Mouse (Mus musculus): Measurements from ENCODE around the gene Tpcn2. TPM values are rescaled to one million over a fixed set of nuclear protein-coding genes. Genes with fewer than 3 reads are reported as not detected.

Tpcn2 gene
- polyA plus RNA-seq (2017; shearing (Covaris generic)): 1 to 10 TPM; 6.0 to 8.9 TPM

DNA sequence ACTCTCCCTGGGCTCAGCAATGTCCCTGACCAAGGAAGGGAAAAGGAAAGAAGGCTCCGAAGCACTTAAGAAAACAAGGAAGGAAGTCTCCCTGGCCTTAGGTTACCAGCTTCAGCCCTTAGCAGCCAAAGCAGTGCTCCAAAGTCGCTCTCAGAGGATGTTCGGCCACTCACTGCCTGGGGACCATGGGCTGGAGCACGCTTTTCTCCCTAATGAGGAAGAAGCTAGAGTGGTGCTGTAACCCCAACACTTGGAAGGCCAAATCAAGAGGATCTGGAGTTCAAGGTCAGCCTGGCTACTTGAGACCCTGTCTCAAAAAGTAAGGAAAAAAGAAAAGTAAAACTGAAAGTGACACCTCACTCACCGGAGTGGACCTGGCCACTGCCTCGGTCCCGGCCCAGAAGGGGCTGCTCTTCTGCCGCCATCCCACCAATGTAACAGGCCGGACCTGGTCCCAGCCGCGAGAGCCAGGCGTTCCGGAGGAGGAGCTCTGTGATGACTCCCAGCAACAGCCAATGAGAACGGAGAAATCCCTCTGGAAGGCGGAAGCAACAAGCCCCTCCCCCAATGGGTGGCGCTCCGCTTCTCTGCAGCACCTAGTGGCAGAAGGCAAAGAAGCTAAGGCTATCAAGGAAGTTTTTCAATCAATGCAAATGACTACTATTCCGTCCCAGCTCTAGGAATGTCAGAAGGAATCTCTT is at the start of gene Tpcn2:
Gene Tpcn2 (minus strand): TSS at position 525 of the 701 bp plus-strand sequence.
- ATAC-seq: peak; percentile 99

DNA sequence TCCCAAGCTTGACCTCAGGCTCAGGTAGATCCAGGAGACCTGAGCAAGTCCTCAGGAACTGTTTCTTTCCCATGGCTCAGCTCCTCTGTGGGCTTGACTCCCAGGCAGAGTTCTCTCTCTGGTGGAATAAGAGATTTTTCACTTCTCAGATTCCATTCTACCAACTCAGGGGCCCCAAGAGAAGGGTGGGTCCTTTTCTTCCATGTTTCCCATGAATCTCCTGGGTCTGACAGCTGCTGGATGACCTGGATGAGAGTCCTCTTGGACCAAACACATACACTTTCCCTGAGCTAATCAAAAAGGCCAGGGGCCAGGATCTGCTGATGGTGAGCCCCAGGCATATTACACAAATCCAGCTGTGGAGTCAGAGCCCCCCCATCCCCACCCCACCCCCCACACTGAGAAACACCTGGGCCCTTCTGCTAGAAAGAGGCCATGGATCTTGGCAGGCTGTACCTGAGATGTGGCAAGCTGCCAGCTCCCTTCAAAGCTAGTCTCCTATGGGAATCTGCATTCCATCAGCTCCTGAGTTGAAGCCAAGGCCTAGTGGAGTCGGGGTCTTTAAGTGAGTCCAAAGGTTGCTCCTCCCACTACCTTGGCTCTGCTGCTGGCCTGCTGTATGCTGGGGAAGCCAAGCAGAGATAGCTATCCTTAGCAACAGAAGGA is 48.7 kb upstream of the Tpcn2 start:
- no peak for ATAC-seq

DNA sequence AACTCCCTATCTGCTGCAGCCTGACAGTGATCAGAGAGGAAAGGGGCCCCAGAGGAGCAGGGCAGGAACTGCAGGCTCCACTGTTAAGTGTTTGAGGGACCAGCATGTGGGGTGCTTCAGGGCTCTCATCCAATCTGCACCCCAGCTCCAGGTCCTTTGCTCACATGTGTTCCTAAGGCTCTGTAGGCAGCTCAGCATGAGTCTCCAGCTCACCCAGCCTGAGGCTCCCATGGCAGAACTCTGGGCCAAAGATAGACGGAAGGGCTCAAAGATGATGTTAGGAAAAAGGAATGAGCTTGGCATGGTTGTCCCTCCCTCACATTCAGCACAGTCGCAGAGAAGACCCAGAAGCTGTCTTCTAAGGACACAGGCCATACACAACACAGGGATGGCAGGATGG is 46.8 kb upstream of the Tpcn2 start:
- no peak for ATAC-seq

DNA sequence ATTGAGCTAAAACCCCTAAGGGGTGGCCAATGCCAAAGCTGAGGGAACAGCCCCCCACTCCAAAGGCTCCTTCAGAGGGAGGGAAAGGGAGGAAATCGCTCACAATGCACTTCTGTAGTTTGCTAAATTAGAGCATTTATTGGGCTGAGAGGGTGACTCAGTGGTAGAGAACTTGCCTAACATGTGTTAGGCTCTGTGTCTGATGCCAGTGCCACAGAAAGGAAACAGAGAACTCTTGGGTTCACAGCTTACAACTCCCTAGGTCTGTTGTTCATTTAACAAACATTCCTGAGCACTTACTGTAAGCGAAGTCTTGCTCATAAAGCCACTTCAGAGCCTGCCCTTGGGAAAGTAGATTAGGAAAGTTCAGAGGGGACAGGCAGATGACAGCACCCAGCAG is 46.2 kb upstream of the Tpcn2 start:
- no peak for ATAC-seq

DNA sequence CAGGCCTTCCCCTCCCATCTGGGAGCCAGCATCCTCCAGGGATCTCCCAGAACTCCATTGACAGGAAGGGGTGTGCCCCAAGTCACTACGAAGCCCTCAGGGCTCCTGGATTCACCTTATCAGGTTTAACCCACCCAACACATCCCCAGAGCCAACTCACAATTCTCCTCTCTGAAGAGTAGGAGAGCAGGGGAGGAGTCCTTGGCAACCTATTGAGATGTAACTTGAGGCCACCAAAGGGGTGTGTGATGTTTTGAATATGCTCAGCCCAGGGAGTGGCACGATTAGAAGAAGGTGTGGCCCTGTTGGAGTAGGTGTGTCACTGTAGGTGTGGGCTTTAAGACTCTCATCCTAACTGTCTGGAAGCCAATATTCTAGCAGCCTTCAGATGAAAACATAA is 41.9 kb upstream of the Tpcn2 start:
- ATAC-seq: no peak

DNA sequence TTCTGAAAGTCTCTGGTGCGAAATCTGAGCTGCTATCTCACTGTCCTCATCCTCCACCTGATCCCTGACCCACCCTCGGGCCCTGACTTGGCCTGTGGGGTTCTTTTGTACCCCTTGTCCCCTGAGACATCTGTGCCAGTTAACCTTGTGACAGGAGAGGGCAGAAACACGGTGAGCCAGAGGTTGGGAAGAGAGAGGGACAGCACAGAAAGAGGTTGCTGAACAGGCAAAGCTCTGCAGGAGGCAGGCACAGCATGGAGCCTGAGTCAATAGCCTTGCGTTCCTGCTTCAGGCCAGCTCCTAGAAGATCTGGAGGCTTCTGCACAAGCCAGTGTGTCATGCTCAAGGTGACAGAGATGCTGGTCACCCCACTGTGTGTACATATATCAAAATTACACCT is 39.8 kb upstream of the Tpcn2 start:
- no peak for ATAC-seq

DNA sequence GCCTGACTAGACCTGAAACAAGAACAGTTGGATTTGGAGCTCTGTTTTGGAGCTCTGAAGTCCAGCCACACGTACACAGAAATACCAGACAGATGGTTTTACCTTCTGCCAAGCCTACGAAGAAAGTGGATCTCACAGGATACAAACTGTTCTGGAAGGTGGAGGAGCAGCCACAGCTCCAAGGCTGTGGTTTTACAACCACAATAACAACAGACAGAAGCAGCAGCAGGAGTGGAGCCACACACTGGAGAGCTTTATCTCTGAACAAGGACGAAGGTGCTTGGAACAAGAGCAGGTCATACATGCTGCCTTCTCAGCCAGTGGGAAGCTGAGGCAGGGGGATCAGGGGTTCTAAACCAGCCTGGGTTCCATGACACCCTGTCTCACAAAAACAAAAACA is 35.7 kb upstream of the Tpcn2 start:
- ATAC-seq: no peak

DNA sequence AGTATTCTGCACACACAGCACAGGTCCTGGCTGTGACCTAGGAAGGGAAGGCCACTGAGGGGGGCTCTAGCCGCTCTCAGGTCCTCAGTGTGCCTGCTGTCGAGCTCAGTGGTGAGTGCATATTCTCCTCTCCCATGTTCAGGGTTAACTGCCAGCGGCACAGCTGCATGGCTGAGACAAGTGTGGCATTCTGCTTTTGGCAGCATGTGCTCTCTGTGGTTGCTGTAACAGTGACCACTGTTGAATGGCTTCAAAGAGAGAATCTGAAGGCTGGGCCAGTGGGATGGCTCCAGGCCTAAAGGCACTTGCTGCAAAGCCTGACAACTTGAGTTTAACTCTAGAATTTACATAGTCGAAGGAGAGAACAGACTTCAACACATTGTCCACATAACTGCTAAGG is 33.7 kb upstream of the Tpcn2 start:
- ATAC-seq: no peak

DNA sequence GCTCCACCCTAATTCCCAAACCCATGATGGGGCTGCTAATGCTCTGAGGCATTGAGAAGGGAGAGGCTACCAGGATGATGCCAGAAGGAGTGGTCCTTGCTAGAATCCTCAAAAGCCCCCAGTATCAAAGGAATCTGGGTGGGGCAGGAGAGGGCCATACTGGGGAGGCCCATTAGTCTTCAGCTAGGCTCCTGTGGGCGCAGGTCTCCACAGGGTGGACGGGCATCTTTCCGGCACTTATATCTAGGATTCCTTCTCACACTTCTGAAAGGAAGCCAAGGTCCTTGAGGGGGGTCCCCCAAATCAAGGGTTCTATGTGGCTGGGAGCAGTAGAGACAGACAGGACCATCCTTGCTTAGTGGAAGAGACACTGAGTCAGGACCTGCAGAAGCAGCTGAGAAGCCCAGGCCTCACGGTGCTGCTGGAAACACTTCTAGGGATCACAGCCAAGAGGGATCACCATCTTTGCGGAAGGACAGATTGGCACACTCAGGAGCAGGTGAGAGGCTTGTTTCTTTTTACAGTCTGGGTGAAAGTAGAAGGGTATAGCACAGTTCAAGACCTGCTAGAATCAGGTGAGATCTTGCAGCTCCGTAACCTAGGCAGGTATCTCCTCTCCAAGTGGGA is 31.1 kb upstream of the Tpcn2 start, which contains the start of gene Mrgprd:
Gene Mrgprd (plus strand): TSS at position 51 of the 627 bp plus-strand sequence.
- no peak for ATAC-seq

DNA sequence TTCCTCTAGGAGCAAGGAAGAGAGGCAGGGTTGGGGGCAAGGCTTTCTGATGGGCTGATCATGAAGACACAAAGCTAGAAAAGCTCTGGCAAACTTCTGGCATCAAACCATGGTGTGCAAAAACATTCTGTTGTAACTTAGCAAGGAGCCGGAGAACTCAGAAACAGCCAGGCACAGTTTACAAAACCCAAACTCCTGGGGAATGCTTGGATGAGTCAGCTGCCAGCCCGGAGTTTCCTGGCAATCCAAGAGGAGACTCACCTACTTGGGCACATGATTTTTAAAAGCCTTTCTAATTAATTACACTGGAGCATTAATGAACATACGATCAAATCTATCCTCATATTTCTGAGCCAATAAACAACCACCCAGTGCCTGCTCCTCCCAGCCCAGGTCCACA is 28.3 kb upstream of the Tpcn2 start:
- ATAC-seq: no peak

DNA sequence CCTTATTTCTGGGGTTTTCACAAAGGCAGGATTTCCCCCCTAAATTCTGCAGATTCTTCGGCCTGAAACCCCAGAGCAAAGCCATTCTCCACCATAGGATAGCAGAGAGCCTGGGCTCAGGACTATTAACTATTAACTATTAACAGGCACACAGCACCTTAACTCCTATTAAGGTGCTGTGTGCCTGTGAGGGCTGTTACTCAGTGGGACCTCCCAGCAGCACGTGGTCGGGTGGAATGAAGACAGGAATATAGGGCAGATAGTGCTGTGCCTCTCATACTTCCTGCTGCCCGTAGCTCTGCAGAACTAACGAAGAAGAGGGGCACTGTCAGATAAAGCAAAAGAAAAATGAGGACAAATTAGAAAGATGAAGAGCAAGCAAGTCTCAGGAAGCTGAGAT is 26.7 kb upstream of the Tpcn2 start:
- no peak for ATAC-seq

DNA sequence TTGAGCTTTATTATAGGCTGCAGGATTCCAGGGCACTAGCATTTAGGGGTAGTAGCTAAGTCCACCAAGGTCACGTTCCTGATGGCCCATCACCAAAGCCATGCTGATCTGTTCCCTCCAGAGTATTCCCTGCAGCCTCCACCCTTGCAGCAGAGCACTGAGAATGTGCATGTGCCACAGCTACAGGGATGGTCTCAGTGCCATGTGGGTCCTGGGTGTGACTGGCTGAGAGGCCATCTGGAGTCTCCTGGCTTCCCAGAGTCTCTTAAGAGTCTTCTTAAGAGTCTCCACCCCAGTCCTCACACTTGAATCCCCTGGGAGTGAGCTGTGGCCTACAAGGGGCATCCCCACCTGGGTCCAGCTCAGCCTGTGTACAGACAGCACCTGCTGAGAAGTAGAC is 26.1 kb upstream of the Tpcn2 start:
- no peak for ATAC-seq

DNA sequence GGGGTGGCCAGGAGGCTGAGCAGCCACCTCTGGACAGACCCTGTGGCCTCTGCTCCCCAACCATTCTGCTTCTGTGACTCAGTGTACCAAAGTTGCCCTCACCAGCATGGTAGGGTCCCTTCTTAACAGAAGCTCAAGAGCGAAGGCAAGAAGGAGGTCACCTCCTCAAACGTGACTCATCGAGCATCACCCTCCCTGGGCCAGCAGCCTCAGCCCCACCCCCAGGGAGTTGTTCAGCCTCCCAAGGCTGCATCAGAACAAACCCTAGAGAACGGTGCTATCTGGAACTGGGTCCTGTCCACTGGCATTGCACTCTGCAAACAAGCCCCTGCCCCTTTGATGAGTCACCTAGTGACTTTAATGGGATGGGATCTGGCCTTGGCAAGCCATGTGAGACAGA is 25.1 kb upstream of the Tpcn2 start:
- ATAC-seq: no peak

DNA sequence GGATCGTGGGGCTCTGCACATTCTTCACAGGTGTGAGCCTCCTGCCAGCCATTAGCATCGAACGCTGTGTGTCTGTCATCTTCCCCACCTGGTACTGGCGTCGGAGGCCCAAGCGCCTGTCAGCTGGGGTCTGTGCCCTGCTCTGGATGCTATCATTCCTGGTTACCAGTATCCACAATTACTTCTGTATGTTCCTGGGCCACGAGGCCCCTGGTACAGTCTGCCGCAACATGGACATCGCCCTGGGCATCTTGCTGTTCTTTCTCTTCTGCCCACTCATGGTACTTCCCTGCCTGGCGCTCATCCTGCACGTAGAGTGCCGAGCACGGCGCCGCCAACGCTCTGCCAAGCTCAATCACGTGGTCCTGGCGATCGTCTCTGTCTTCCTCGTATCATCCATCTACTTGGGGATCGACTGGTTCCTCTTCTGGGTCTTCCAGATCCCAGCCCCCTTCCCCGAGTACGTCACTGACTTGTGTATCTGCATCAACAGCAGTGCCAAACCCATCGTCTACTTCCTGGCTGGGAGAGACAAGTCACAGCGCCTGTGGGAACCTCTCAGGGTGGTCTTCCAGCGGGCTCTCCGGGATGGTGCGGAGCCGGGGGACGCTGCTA is 24.4 kb upstream of the Tpcn2 start:
- ATAC-seq: no peak

DNA sequence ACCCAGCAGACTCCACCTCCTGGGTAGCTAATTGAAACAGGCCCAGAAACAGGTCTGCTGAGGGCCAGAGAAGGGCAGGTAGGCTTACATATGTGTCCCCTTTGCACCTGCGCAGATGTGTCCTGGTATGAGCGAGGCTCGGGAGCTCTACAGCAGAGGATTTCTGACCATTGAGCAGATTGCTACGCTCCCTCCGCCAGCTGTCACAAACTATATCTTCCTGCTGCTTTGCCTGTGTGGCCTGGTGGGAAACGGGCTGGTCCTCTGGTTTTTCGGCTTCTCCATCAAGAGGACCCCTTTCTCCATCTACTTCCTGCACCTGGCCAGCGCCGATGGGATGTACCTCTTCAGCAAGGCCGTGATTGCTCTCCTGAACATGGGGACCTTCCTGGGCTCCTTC is 23.8 kb upstream of the Tpcn2 start:
- ATAC-seq: no peak

DNA sequence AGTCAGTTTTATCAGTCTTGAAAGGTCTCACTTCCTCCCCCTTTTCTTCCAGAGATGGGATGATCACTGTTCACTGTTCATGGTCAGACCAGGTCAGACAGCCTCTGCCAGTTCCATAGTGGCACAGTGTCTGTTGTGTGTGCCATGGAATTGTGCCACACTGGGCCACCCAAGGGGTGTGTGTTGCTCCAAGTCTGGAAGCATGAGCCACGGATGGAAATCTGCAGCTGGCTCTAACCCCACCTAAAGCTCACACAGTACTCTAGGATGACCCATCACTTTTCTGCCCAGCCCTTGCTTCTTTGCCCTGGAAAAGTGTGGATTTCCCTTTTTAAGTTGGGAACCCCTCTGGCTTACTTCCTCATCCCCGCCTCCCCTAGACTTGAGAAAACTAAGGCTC is 20.3 kb upstream of the Tpcn2 start:
- no peak for ATAC-seq

DNA sequence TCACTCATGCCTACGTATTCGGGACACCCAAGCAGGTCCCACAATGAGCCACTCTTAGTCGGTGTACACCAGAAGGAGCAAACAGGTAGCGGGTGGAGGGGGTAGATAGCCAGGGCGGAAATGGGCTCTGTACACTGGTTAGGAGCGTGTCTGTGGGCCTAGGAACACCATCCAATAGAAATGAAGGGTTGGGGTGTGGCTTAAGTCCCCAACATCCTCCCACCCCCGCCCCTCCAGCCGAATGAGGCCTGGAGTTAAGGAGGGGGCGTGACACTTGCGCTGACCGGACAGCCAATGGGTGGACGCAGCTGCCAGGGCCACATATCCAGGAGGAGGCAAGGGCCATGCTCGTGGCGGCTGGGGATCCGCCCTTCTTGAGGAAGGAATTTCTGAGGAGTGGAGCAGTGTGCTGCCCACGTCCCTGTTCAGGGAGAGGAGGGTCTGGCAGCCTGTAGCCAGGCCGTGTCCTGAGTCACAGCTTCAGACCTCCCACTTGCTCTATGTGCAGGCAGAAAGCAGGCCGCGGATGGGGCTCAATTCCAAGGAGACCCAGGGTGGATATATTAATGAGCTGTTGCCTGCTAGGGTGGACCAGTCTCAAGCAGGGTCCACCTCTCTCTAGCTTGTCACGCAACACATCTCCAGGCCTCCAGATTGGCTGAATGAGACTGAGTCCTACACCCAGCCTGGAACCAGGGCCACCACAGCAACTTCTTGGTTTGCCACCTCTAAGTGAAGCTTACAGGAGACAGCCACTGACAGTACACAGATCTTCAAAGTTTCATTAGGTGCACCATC is 18.9 kb upstream of the Tpcn2 start:
- ATAC-seq: no peak

DNA sequence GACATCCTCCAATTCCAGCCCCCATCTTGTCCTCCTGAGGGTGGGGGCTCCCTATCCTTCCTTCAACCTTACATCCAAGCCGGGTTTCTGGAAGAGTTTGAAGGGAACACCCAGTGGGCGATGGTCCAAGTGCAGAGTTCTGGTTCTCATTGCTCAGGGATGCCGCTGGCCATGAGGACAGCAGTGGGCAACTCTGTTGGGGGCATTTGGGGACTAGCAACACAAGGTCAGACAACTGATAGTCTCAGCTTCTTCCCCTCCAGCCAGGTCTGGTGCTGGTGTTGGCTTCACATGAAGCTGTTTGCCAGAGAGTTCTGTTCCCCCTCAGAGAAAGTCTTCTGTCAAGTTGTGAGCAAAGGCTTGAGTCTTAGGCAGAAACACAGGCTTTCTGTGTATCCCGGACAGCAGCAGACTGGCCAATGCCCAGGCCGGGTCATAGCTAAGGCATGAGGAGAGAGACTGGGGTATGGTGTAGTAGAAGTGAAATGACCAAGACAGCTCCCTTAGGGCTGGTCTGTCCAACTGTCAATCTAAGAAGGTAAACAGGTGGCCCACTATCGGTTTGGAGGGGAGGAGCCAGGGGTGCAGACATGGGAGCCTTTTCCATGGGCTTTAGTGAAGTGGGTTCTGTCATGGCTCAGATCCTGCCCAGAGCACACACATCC is 17.7 kb upstream of the Tpcn2 start:
- ATAC-seq: no peak

DNA sequence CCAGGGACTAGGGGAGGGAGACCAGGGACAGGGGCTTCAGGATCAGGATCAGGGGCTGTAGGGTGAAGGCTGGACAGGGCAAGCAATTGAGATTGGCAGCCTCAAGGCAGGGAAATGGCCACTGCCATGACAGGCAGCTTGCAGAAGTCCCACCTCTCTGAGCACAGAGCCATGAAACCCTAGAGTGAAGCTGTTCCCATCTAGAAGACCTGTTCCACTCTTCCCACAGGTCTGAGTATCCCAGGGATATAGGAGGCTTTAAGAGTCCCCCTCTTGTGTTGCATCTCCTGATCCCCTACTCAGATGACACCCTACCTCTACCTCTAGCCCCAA is 17.2 kb upstream of the Tpcn2 start:
- ATAC-seq: no peak

DNA sequence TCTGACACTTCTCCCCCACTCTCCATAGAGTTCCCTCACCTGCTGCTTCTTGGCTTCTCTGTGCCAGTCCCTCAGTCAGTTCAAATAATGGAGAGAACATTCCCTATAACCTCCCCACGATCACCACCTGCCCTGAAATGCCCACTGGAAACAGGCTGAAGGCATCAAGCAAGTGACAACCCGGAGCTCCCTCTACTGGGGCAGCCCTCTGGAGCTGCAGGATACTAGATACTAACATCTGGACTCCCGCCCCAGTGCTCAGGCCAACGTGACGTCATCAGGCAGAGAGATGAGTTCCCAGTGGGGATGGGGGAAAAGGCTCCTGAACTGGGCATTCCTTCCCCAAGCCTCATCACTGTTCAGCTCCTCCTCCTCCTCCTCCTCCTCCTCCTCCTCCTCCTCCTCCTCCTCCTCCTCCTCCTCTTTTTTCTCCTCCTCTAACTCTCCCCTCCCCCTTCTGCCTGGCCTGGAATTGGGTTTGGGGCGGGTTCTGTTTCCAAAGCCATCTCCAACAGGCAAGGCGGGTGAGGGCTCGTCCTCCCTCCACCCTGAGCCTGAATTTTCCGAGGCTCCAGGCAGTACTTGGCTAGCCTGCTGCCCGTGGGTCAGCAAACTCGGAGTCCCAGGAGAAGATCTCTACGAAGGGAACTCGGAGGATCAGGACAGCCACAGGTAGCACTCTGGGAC is 16.7 kb upstream of the Tpcn2 start, which contains the start of gene Mrgprf:
Gene Mrgprf (plus strand): TSS at position 508 of the 687 bp plus-strand sequence.
- no peak for ATAC-seq

DNA sequence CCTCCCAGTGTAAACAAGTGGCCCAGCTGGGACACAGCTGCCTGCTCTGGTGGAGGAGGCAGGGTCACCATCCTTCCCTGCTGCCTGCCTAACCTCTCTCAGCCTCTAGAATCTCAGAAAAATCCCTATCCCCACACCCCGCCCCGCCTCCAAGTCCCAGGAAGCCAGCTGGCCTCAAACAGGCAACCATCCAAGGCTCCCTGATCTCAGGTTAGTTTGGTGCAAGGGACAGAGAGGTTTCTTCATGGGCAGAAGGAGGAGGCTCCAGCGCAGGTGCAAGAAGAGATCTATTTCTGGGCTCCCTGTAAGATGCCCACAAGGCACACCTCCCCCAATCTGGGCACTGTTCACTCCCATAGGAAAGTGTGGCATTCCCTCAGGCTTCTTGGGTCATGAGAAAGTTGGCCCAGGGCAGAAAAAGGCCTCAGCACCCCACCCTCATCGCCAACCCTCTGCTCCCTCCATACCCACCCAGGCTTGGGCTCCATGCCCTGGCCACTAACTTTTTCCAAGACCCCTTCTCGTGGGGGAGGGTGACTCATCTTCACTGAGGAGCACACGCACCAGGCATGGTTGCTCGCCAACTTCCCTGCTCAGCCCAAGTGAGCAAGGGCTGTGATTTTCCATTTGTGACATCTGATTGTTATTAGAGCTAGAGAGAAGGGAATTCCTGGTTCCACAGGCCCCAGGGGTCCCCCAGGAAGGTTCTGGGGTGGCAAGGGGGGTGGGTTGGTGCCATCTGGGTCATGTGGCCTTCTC is 15.9 kb upstream of the Tpcn2 start:
- ATAC-seq: no peak

Measured in activated CD4-positive, CD25-positive, alpha-beta regulatory T cell, adult 4 months (primary cell).